Mouse (Mus musculus) skeletal muscle tissue, adult 2 months (tissue): Measurements from ENCODE around the gene Add2.

Source experiments
- DNase-seq: peaks from one replicate; pipeline ENCODE4 v3.0.0-alpha.2; 2012; ENCODE audit warnings: low read depth, low spot score

The Add2 gene

DNA sequence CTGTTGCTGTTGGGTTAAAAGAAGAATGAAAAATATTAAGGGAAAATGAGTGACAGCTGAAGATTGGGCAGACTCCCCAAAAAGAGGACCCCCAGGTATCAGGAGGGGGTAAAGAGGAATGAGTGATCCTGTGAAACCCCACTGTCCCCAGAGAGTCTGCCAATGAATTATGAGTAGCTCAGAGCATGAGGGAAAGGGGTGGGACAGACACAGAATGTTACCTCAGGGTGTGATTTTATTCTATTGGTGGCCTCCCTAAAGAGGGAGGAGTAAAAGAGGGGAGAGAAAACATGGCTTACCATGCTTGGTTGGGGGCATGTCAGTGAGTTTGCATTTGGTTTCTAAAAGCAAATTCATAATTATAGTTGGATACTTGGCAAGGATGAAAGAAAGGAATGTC lies 50.8 kb downstream of the Add2 start:
- no peak for DNase-seq

DNA sequence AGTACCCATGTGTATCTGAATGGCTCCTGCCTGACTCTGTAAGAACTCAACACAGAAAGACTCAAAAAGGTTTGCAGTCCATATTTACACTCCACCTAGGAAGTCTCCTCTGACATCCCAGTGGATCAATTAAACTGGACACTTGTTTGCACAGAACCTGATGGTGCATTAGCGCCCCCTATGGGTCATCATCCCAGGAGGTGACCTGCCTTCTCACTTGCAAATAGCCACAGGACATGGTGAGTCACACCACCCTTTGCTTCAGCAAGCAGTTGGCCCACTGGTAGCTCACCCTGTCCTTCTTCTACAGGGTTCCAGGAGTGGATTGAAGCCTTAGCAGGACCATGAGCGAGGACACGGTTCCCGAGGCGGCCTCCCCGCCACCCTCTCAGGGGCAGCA lies 57.0 kb downstream of the Add2 start:
- peak; percentile 10 for DNase-seq

DNA sequence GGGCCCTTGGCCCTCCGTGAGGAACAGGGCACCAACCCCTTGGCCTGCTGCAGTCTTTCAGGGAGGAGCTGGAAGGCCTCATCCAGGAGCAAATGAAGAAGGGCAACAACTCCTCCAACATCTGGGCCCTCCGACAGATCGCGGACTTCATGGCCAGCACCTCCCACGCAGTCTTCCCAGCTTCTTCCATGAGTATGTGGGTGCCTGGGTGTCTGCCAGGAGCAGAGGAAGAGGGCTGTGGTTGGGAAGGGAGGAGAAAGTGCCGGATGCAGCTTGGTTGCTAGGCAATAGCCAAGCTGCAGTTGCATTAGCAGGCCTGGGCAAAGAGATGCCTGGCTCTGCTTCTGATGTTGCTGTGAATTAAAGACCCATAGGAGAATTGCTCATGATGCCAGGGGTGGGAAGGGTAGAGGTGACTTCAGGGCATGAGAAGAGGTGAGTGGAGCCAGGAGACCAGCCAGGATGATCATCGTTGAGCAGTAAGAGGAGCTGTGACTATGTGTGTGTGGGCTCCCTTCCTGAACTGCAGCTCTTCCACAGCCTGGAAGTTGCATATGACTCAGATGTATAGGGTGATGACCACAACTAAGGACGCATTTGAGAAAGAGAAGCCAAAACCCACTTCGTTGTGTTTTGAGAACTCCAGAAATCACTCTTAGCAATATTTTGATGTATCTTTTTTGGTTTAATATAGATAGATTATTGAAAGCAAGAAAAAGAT lies 58.5 kb downstream of the Add2 start:
- peak; percentile 39 for DNase-seq

DNA sequence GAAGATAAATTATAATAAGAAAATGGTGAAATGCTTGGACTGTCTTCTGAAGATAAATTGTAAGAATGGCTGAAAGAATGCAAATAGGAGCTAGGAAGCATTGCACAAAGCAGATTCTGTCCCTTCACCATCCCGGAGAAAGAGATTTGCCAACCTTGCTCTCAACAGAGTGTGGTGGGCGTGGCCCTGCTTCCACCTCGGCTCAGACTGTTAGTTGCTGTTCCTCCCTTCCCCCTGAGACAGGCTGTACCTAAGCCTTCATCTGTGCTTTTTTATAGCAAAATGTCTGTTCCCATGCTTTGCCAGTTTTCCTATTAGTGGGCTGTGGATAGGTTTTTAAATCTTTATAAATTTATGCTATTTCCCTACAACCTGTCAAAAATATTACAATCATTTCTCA lies 59.3 kb downstream of the Add2 start:
- DNase-seq = no peak

DNA sequence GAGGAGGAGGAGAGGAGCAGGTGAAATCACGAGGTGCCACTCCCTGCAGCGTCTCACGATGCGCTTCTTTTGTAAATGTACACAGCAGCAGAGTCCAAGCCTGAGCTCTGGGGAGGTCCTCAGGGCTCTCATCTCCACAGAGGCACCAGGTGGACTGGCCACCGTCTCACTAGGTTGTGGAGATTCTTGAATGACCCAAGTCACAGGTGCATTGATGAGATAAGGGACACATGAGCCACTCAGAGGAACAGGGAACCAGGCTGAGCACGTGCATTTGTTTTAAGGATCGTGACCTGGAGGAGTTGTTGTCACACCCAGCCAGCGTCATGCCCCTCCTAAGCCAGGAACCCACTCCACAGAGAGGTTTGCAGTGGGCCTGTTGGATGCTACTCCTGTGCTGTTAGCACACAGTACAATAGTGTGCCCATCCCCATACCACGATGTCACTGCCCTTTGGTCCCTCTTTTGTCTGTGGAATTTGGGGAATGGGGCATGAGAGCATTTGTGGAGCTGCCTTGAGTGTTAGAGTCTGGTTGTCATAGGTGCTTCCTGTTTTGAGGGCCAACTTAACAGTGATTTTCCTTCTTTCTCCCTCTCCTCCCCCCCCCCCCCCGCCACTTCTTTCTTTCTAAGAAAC lies 65.8 kb downstream of the Add2 start:
- DNase-seq = no peak

DNA sequence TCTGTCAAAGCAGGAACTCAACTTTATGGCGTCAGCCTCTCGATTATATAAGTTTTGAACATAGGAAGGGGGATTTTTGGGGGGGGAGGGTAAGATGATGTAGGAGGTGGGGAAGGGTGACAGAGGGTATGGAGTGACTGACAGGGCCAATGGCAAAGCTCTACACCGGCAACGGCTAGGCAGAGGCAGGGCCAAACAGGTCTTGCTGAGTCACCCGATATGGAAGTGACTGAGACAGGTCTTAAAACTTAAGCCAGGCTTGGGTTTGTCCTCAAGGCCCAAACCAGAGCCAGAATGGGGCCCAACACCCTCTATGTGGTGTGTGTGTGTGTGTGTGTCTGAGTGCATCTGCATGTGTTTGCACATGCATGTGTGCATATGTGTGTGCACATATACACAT lies 67.0 kb downstream of the Add2 start:
- DNase-seq = no peak

DNA sequence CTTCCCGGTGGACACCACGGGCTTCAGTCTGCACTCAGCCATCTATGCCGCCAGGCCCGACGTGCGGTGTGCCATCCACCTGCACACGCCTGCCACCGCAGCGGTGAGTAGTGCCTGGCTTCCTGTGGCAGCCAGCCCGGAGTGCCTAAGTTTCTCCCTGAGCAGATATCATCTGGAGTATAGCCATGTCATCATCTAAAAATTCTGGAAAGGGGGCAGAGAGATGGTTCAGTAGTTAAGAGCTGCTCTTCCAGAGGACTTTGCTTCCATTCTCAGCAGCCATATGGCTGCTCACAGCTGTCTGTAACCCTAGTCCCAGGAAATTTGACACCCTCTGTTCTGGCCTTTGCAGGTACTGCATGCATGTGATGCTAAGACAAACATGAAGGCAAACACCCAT lies 68.3 kb downstream of the Add2 start:
- DNase-seq = no peak

DNA sequence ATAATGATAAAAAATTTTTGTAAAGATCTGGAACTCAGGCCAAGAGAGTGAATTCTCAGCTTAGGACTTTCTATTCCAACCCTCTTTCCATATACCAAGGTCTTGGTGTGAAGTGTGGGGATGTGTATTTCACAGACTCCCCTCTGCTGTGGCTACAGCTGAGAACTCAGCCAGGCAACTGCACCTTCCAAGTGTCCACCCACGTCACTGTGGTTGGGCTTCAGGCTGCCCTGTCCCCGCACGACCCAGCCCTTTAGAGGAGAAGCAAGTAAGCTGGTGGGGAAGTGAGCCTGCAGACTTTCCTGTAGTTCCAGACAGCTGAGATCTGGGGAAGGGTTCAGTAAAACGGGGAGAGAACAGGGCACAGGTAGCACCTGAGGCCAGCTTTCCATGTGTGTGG lies 68.7 kb downstream of the Add2 start:
- no peak for DNase-seq

DNA sequence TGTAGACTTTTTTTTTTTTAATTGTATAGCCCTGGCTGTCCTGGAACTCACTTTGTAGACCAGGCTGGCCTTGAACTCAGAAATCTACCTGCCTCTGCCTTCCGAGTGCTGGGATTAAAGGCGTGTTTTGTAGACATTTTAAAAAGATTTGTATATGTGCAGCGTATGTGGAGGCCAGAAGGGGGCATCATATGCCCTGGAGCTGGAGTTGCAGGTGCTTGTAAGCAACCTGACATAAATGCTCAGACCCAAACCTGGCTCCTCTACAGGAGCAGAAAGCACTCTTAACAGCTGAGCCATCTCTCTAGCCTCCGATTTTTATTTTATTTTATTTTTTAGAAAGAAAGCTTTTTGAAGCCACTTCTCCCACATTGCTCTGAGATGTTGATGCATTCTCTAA lies 70.5 kb downstream of the Add2 start:
- DNase-seq = no peak

DNA sequence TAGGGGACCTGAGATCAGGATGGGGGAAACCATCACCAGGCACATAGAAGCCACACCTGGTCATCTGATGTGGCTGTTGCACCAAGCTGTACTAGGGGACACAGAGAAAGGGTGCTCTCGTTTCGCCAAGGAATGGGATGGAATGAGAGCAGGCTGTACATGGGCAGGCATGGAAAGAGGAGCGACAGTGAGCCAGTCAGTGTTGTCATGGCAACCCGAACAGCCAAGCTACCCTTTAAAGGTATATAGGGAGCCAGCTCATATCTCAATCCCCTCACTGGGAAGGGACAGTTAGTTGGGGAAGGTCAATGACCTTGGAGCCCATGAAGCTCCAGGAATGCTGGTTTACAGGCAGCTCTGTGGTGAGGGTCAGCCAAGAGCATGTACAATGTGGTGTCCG lies 73.0 kb downstream of the Add2 start:
- DNase-seq = no peak

DNA sequence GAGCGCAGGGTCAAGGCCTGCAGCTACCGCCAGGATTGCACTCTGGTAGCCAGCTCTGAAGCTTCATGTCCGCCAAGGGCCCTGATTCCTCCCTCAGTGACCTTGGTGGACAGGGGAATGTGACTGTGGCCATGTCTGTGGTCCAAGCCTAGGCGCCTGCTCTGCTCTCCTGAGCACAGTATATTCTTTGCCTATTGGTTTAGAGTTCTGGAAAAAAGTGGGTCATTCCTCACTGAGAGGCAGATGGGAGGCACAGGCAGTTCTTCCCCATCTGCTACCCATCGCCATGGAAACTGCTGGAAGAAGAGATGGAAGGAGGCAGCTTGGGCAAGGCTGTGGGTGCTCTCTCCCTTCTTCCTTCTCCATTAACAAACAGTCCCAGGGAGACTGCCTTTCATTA lies 74.4 kb downstream of the Add2 start:
- DNase-seq = no peak

DNA sequence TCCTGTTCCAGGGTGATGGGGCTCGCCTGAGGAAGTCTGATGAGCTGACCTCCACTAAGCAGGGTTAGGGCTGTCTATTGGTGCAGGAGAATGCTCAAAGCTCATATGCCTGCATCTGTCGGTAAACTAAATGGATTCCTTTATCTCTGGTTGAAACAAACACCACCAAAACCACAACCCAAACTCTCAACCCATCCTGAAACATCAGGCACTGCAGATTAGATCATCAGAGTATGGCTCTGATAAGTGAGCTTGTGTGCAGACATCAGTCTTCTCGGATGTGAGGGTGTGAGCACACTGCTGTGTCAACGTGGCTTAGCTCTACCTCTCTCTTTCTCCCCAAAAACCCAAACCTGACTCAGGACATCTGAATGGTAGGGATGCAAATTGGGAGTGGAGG lies 75.1 kb downstream of the Add2 start:
- DNase-seq = no peak

DNA sequence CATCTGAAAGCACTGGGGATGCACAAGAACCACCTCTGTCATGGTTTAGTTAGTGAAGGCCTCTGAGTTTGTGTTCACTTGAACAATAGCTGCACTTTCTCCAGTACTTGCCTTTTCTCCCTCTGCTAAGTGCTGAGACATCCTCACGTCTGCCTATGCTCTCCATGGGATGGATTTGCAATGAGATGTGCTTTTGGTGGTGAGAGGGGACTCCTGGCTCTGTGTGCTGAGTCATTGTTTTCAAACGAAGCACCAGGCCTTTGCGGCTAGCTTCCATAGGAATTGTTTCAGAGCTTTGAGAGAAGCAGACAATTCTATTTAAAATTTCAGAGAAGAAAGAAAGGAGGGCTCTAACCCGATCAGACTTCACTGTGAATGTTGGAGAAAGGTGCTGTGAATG lies 76.2 kb downstream of the Add2 start:
- no peak for DNase-seq

DNA sequence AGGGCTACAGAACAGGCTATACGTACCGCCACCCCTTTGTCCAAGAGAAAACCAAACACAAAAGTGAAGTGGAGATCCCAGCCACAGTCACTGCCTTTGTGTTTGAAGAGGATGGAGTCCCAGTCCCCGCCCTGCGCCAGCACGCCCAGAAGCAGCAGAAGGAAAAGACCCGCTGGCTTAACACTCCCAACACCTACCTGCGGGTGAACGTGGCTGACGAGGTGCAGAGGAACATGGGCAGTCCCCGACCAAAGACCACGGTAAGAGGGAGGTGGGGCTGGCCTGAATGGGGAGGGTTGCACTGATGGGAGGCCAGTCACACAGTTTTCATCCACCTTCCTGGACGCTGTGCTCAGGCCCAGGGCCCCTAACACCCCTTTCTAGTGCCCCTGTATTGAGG lies 77.6 kb downstream of the Add2 start:
- DNase-seq = no peak

DNA sequence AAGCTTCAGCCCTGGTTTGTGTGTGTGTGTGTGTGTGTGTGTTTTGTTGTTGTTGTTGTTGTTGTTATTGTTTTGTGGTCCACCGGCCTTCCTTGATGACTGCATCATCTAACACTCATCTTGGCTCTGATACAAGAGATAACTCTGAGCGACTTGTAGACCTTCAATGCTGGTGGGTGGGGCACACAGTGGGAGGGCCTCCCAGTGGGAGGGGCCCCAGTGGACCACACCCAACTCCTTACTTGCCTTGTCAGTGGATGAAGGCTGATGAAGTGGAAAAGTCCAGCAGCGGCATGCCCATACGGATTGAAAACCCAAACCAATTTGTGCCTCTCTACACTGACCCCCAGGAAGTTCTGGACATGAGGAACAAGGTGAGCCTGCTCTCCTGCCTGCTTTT lies 78.6 kb downstream of the Add2 start:
- no peak for DNase-seq

DNA sequence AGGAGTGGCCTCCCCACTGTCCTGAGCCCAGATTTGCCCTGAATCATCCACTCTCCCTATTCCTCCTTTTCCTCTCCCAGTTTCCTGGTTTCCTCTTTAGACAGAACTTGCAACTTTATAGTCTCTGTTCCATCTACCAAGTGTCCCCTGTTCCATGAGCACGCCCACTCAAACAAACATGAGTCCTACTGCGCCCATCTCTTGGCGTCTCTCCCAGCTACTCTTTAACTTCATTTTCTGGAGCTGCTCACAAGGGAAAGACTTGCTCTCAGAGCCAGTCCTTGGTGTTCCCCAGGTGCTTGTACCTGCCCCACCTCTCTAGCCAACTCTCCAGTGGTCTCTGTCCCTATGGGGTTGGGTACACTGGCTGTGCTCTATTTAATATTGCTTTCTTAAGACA lies 87.4 kb downstream of the Add2 start:
- DNase-seq = no peak

DNA sequence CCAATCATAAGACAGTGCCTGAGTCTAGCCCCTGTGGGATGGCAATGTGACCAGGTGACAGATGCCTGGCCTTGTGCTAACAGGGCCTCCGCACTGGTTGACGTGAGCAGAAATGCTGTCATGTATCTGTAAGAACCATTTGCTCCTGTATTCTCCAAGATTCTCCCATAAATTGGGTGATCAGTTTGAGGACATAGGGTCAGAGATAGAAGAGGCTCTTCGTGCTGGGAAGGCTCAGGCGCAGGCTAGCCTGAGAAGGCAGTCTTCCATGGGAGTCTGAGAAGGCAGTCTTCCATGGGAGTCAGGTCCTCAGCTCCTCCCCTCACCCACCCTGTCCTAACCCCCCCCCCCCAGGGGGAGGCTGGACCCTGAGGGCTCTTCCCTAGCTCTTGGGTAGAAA lies 94.6 kb downstream of the Add2 start:
- no peak for DNase-seq

DNA sequence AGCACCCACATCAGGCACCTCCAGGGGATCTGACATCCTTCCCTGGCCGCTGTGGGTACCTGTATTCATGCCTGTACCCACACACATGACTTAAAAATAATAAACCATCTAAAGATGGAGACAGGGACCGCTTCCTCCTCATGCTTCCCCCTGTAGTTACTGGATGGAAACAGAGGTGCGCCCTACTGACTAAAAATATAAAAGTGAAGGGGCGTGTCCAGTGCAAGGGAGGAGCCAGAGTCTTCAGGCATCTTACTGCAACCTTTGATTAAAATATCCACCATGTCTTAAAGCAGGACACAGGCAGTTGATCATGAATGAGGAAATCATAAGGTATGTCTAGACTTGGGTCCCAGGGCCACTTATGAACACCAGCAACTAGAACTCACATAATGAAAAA lies 97.3 kb downstream of the Add2 start:
- DNase-seq = no peak

DNA sequence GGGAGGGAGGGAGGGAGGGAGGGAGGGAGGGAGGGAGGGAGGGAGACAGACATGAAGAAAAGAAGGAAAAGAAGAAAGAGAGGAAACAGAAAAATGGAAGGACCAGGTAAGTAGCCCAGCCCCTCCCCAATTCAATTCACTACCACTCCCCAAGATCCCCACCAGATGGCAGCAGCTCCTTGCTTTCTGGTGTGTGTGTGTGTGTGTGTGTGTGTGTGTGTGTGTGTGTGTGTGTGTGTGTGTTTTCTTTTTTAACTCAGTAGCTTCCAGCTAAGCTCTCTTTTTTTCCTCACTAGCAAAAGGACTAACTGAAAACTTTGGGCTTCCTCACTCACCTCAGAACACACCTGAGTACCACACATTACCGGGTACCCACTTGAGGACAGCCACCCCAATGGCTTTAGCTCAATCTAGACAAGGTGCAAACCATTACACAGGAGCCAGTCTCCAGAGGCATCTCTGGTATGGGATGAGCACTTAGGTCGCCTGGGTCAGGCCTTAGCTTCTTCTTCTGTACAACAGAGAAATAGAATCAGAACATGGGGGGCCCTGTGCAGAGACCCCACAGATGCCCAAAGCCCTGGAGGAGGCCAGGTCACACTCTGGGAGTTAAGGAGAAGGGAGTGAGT lies 98.6 kb downstream of the Add2 start:
- DNase-seq = peak; percentile 6

DNA sequence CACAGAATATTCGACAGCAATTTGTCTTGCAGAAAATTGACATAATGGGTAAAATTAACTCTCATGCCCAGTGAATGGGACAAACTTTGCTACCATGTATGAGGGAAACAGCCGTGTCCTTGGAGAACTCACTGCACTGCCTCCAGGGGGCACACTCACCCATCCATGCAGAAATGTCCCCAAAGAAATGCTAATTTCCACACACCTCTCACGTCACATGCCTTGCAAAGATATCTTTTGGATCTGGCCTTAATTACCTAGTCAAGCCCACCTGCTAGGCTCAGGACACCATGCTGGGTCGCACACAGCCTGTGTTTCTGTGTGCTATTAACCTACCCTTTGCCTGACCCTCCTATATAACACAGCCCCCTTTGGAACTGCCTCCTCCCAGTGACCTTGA lies 100.0 kb downstream of the Add2 start:
- no peak for DNase-seq

DNA sequence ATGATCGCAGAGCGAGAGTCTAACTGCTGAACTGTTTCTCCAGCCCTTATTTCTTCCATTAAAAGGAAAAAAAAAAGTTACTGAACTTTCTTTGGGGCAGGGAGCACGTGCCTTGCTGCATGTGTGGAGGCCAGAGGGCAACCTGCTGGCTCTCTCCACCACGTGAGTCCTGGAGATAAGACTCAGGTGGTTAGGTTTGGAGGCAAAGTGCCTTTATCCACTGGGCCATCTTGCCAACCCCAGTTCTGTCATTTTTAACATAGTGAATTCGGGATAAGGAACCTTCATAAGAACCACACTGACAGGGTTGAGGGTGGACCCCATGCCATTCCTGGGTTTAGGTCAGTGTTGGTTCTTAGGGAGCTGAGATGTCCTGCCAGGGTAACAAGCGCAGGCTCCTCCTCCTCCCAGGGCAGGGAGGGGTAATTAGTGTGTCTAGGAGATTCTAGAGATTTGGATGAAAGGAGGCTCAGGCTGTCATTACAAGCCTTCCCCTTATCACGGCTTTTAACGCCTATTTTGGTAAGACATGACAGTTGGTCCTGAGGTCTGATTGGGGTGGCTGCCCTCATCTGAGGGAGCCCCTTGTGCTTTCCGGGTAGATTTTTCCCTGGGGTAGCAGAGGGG lies 101.5 kb downstream of the Add2 start:
- DNase-seq = no peak

DNA sequence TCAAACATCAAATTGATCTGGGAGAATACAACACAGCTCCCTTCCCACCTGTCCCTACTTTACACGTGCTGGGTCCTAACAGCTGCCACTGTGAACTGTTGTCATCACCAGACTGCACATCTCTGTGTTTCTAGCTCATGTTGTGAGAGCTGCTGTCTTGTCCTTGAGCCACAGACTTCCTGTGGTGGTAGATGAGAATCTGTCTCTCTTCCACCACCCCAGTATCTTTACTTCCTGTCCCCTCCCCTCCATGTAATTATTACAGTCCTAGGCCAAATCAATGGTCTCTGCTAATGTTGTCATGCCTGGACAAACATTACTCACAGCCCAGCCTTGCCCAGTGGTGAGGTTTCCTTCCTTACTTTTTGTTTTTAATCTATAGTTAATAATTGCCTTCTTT lies 105.4 kb downstream of the Add2 start:
- no peak for DNase-seq

DNA sequence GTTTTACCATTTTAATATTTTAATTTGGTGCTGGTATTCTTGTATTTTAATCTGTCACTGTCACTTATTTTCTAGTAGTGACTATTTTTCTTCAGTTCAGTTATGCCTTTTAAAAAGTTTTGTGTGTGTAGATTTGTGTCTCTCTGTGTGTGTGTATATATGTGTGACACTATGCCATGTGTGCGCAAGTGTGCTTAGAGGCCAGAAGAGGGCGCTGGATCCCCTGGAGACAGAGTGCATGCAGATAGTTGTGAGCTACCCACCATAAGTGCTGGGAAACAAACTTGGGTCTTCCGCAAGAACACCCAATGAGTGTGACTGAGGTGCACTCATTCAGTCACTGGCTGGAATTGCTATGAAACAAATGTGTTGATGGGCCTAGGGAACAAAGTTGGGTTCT lies 107.7 kb downstream of the Add2 start:
- DNase-seq = no peak
